Mouse (Mus musculus): ENCODE results near the gene Rlbp1. TPM values are rescaled to one million over a fixed set of nuclear protein-coding genes. Genes with fewer than 3 reads are reported as not detected.

Rlbp1 gene
- polyA plus RNA-seq (2015; fragmentation: Nextera tagmentation; extraction: Ambion mirVana), result 0.40 and 0.49 TPM in 2 replicates

- no peak within 1 kb of the TSS for H3K9ac ChIP-seq (ENCODE audit: low read length)
- ATAC-seq (ENCODE audit: low read depth), result no peak
- H3K4me1 ChIP-seq (replicated peaks; ENCODE audit: control insufficient read depth, insufficient read depth, low read length), result peaks cover 3% of the 10 kb centered on the region; the same call in 1 of the 2 replicates
- WGBS, result 66% methylated on average over 16 of the region's 16 CpGs
- no peak within 1 kb of the TSS for H3K27ac ChIP-seq (ENCODE audit: low read length)
- no peak within 1 kb of the TSS for H3K4me3 ChIP-seq (ENCODE audit: low read length)
- H3K9me3 ChIP-seq (ENCODE audit: control insufficient read depth, low read length), result no peaks in the 10 kb centered on the region
- H3K4me2 ChIP-seq (ENCODE audit: low read depth, low read length), result no peak within 1 kb of the TSS
- no peaks in the 10 kb centered on the region for H3K36me3 ChIP-seq (ENCODE audit: control insufficient read depth, insufficient read depth, low read length)
- no peaks in the 10 kb centered on the region for H3K27me3 ChIP-seq (ENCODE audit: control insufficient read depth, insufficient read depth, low read depth, low read length)
Measured at GRCm38 (mm10) chr7:79386422-79387133, at the start of gene Rlbp1. Gene Rlbp1 (minus strand): TSS chr7:79387048.

DNA sequence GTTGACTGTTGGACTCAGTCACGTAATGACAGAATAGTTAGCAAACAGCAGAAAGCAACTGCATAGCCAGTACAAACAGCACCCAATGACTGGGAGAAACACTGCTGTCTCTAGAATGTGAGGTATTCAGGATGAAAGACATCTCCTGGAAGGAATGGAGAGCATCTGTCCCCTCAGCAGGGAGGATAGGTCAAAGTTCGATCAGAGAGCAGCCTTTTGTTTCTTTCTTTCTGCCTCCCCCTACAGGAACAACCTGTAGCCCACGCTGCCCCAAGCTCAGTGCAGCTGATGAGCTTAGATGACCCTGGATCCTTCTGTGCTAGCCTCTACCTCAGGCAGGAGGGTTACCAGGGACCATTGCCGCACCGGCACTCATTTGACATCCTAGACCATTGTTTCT is 41.4 kb upstream of the Rlbp1 start:
- no peak for ATAC-seq (ENCODE audit: low read depth)
- Histone ChIP-seq H3K27me3 (ENCODE audit: control insufficient read depth, insufficient read depth, low read depth, low read length) (no peaks in the 10 kb centered on the region), H3K4me2 (ENCODE audit: low read depth, low read length) (no peak overlapping the region), H3K4me1 (replicated peaks; ENCODE audit: control insufficient read depth, insufficient read depth, low read length) (no peaks in the 10 kb centered on the region), H3K9ac (ENCODE audit: low read length) (no peak overlapping the region), H3K9me3 (ENCODE audit: control insufficient read depth, low read length) (no peaks in the 10 kb centered on the region), H3K27ac (ENCODE audit: low read length) (no peak overlapping the region), H3K36me3 (ENCODE audit: control insufficient read depth, insufficient read depth, low read length) (0 out of 2 replicates have a peak, but pooled peaks cover 2% of the 10 kb centered on the region), H3K4me3 (ENCODE audit: low read length) (no peak overlapping the region)
- WGBS, result 58% methylated on average over 5 of the region's 5 CpGs

GRCm38 (mm10) chr7:79425804-79426203 is 39.0 kb upstream of the Rlbp1 start:
- H3K4me2 ChIP-seq (ENCODE audit: low read depth, low read length), result no peak overlapping the region
- H3K36me3 ChIP-seq (ENCODE audit: control insufficient read depth, insufficient read depth, low read length), result 0 out of 2 replicates have a peak, but pooled peaks cover 2% of the 10 kb centered on the region
- no peaks in the 10 kb centered on the region for H3K9me3 ChIP-seq (ENCODE audit: control insufficient read depth, low read length)
- H3K4me1 ChIP-seq (replicated peaks; ENCODE audit: control insufficient read depth, insufficient read depth, low read length), result no peaks in the 10 kb centered on the region
- ATAC-seq (ENCODE audit: low read depth), result no peak
- H3K27ac ChIP-seq (ENCODE audit: low read length), result no peak overlapping the region
- WGBS, result 83% methylated on average over 10 of the region's 10 CpGs
- H3K27me3 ChIP-seq (ENCODE audit: control insufficient read depth, insufficient read depth, low read depth, low read length), result no peaks in the 10 kb centered on the region
- no peak overlapping the region for H3K9ac ChIP-seq (ENCODE audit: low read length)
- no peak overlapping the region for H3K4me3 ChIP-seq (ENCODE audit: low read length)

- Histone ChIP-seq H3K27ac (ENCODE audit: low read length) (no peak overlapping the region), H3K4me2 (ENCODE audit: low read depth, low read length) (no peak overlapping the region), H3K4me3 (ENCODE audit: low read length) (no peak overlapping the region), H3K36me3 (ENCODE audit: control insufficient read depth, insufficient read depth, low read length) (0 out of 2 replicates have a peak, but pooled peaks cover 2% of the 10 kb centered on the region), H3K27me3 (ENCODE audit: control insufficient read depth, insufficient read depth, low read depth, low read length) (no peaks in the 10 kb centered on the region), H3K4me1 (replicated peaks; ENCODE audit: control insufficient read depth, insufficient read depth, low read length) (no peaks in the 10 kb centered on the region), H3K9me3 (ENCODE audit: control insufficient read depth, low read length) (no peaks in the 10 kb centered on the region), H3K9ac (ENCODE audit: low read length) (no peak overlapping the region)
- ATAC-seq (ENCODE audit: low read depth), result no peak
- WGBS, result 91% methylated on average over 10 of the region's 10 CpGs
Measured at GRCm38 (mm10) chr7:79422876-79423275, 36.0 kb upstream of the Rlbp1 start.

- no peaks in the 10 kb centered on the region for H3K27me3 ChIP-seq (ENCODE audit: control insufficient read depth, insufficient read depth, low read depth, low read length)
- no peak overlapping the region for H3K4me3 ChIP-seq (ENCODE audit: low read length)
- no peak overlapping the region for H3K27ac ChIP-seq (ENCODE audit: low read length)
- no peak overlapping the region for H3K4me2 ChIP-seq (ENCODE audit: low read depth, low read length)
- ATAC-seq (ENCODE audit: low read depth), result no peak
- 86% methylated on average over 7 of the region's 7 CpGs for WGBS
- H3K9ac ChIP-seq (ENCODE audit: low read length), result no peak overlapping the region
- 0 out of 2 replicates have a peak, but pooled peaks cover 2% of the 10 kb centered on the region for H3K36me3 ChIP-seq (ENCODE audit: control insufficient read depth, insufficient read depth, low read length)
- no peaks in the 10 kb centered on the region for H3K9me3 ChIP-seq (ENCODE audit: control insufficient read depth, low read length)
- H3K4me1 ChIP-seq (replicated peaks; ENCODE audit: control insufficient read depth, insufficient read depth, low read length), result no peaks in the 10 kb centered on the region
Measured at GRCm38 (mm10) chr7:79419950-79420349, 33.1 kb upstream of the Rlbp1 start.

GRCm38 (mm10) chr7:79414449-79415375 is 27.9 kb upstream of the Rlbp1 start:
- 79% methylated on average over 18 of the region's 18 CpGs for WGBS
- H3K9me3 ChIP-seq (ENCODE audit: control insufficient read depth, low read length), result no peaks in the 10 kb centered on the region
- ATAC-seq (ENCODE audit: low read depth), result no peak
- no peak overlapping the region for H3K4me3 ChIP-seq (ENCODE audit: low read length)
- H3K27me3 ChIP-seq (ENCODE audit: control insufficient read depth, insufficient read depth, low read depth, low read length), result no peaks in the 10 kb centered on the region
- no peak overlapping the region for H3K4me2 ChIP-seq (ENCODE audit: low read depth, low read length)
- H3K36me3 ChIP-seq (ENCODE audit: control insufficient read depth, insufficient read depth, low read length), result peaks cover 4% of the 10 kb centered on the region; the same call in 1 of the 2 replicates
- H3K9ac ChIP-seq (ENCODE audit: low read length), result no peak overlapping the region
- H3K4me1 ChIP-seq (replicated peaks; ENCODE audit: control insufficient read depth, insufficient read depth, low read length), result no peaks in the 10 kb centered on the region
- H3K27ac ChIP-seq (ENCODE audit: low read length), result no peak overlapping the region

DNA sequence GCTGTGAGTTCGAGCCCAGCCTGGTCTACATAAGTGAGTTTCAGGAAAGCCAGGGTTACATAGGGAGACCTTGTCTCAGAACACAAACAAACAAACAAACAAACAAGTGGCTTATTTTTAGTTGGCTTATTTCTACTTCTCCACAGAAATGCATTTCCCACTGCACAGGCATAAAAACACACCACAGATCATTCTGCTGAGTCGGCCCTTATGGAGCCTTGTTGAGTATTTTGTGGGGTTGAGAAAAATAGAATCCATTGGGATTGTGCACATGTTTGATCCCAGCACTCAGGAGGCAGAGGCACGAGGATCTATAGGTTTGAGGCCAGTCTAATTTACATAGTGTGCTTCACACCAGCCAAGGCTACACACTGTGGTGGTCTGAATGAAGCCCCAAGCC is 13.4 kb upstream of the Rlbp1 start:
- Histone ChIP-seq H3K27me3 (ENCODE audit: control insufficient read depth, insufficient read depth, low read depth, low read length) (no peaks in the 10 kb centered on the region), H3K4me1 (replicated peaks; ENCODE audit: control insufficient read depth, insufficient read depth, low read length) (no peaks in the 10 kb centered on the region), H3K9me3 (ENCODE audit: control insufficient read depth, low read length) (no peaks in the 10 kb centered on the region), H3K4me2 (ENCODE audit: low read depth, low read length) (no peak overlapping the region), H3K4me3 (ENCODE audit: low read length) (no peak overlapping the region), H3K9ac (ENCODE audit: low read length) (no peak overlapping the region), H3K36me3 (ENCODE audit: control insufficient read depth, insufficient read depth, low read length) (no peaks in the 10 kb centered on the region; the same call in 1 of the 2 replicates), H3K27ac (ENCODE audit: low read length) (no peak overlapping the region)
- ATAC-seq (ENCODE audit: low read depth), result no peak
- WGBS, result 81% methylated on average over 3 of the region's 3 CpGs

DNA sequence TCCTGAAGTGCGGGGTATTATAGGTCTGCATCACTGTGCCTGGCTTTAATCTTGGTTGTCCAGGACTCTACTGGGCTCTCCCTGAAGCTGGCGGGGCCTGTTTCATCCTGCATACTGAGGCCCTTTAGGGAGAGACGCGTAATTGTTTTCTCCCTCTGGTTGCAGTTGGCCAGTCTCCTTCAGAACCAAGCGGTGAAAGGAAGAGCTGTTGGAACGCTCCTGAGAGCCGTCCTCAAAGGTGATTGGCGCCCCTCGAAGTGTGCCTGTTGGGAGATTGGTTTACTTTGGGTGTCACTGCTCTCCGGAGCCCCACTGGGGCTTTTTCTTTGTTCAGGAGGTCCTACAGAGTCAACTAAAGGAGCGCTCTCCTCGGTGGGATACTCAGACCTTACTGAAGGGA is 12.1 kb upstream of the Rlbp1 start:
- Histone ChIP-seq H3K36me3 (ENCODE audit: control insufficient read depth, insufficient read depth, low read length) (no peaks in the 10 kb centered on the region), H3K27ac (ENCODE audit: low read length) (no peak overlapping the region), H3K27me3 (ENCODE audit: control insufficient read depth, insufficient read depth, low read depth, low read length) (no peaks in the 10 kb centered on the region), H3K4me2 (ENCODE audit: low read depth, low read length) (no peak overlapping the region), H3K4me3 (ENCODE audit: low read length) (no peak overlapping the region), H3K4me1 (replicated peaks; ENCODE audit: control insufficient read depth, insufficient read depth, low read length) (no peaks in the 10 kb centered on the region), H3K9me3 (ENCODE audit: control insufficient read depth, low read length) (no peaks in the 10 kb centered on the region), H3K9ac (ENCODE audit: low read length) (no peak overlapping the region)
- ATAC-seq (ENCODE audit: low read depth), result no peak
- WGBS, result 61% methylated on average over 12 of the region's 12 CpGs

DNA sequence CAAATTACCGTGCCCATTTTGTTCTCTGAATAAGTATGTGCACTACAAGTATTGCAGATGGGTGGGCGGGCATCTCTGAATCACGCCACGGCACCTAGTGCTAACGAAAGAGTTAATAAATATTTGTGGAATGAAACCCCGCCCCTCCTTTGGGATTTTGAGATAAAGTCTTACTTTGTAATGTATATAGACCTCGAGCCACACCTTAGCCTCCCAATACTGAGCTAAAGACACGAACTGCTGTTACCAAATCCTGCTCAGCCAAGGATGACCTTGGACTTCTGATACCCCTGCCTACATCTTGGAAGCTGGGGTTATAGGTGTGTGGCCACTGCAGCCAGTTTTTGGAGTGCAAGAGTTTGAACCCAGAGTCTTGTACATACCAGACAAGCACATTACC is 11.6 kb upstream of the Rlbp1 start:
- Histone ChIP-seq H3K27ac (ENCODE audit: low read length) (no peak overlapping the region), H3K36me3 (ENCODE audit: control insufficient read depth, insufficient read depth, low read length) (no peaks in the 10 kb centered on the region), H3K27me3 (ENCODE audit: control insufficient read depth, insufficient read depth, low read depth, low read length) (no peaks in the 10 kb centered on the region), H3K4me2 (ENCODE audit: low read depth, low read length) (no peak overlapping the region), H3K4me1 (replicated peaks; ENCODE audit: control insufficient read depth, insufficient read depth, low read length) (no peaks in the 10 kb centered on the region), H3K4me3 (ENCODE audit: low read length) (no peak overlapping the region), H3K9ac (ENCODE audit: low read length) (no peak overlapping the region), H3K9me3 (ENCODE audit: control insufficient read depth, low read length) (no peaks in the 10 kb centered on the region)
- WGBS, result 57% methylated on average over 8 of the region's 8 CpGs
- no peak for ATAC-seq (ENCODE audit: low read depth)
